Mouse (Mus musculus) erythroblast, embryonic 14.5 days (primary cell): ENCODE measurements around the gene Lrch1.

Experiments used
- GATA1 ChIP-seq: IDR thresholded peaks from 2 replicates; pipeline ENCODE4 v1.6.1; 2012; ENCODE audit warnings: low read length, inconsistent platforms, mixed read lengths
- TAL1 ChIP-seq: IDR thresholded peaks from 3 replicates; pipeline ENCODE4 v1.6.1; 2012; ENCODE audit warnings: low read length, inconsistent platforms, mixed read lengths

DNA sequence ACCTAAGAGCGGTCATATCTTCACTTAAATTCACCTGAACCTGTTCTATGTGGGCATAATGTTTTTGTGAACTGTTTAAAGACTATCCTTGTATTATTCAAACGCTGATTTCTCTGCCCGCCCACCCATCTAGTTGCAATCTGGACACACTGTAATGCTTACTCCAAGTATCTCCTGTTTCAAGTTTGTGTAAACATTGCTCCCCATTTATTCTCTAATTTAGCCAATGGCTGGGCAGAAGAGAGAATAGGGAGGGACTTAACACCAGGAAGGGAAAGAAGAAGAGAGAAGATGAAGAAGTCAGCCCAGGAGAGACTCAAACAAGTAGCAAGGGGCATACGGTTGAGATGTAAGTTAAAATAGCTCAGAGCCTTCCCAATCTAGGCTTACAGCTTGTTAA, 31.0 kb downstream of the Lrch1 start:
- TF ChIP-seq TAL1 (no peak), GATA1 (no peak)
